Mouse (Mus musculus): ENCODE measurements around the gene Ephx1.
"Not testable (repeated sequence)": the region's sequence is repeated elsewhere in the genome, so short reads cannot be mapped to it uniquely, and the experiment has no call there.

The Ephx1 gene

DNA sequence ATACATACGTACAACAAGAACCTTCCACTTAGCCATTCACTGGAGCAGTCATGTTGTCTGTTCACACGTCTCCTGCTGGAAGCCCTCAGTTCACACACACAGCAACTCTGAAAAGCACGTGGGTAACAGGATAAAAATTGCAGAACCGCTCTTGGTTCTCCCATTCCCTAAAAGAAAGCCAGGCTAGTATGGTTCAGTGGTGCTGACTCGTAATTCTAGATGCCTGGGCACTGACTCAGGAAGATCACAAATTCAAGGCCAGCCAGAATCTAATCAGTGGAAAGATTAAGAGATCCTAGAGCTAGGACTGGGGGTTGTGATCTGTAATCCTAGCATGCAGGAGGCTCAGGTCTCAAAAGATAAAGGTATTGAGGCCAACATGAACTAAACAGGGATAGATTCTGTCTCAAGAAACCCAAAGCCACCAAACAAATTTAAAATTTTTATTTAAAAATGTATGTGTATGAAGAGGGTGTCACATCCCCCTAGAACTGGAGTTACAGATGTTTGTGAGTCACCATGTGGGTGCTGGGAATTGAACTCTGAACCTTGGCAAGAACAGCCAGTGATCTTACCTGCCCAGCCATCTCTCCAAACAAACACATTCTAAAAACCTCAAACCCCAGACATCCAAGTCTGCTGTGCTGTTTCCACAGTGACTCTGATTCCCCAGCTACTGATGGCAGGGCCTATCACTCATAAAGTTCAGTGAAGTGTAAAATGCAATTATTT lies at the start of gene Ephx1:
Gene Ephx1, minus strand, starts transcription at position 149 of the 732 bp plus-strand sequence.
- DNase-seq = no peak

DNA sequence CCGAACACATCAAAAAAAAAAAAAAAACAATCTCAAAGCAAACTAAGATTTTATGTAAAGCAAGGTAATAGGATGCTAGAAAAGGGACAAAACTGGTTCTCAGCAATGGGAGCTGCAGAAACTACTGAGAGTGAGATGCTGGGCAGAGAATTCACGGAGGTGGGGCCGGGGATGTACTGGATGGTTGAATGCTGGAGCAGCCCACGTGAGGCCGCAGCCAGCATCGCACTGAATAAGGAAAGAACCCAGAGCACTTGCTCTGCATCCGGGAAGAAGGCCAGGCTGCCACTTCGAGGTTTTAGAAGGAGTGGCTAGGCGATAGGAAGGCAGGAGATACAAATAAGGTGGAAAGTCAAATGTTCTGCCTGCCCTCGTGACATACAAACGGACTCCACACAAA lies 49.0 kb upstream of the Ephx1 start:
- no peak for DNase-seq

DNA sequence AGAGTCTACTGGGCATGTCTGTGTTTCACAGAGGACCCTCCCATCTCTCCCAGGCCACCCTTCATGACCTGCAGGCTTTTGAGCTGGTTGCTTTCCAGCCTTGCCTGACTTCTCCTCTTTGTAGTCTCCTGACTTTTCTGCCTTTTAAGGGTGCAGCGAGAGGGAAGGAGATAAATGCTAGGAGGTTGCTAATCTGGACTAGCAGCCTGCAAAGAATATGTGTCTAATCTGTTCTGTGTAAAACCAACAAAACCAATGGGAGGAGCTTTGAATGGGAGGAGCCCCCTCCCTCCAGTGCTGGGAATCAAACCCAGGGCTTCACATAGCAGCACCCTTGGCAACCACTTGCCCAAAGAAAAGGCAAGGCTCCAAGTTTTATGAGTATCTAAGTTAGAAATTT lies 47.6 kb upstream of the Ephx1 start:
- DNase-seq = no peak

DNA sequence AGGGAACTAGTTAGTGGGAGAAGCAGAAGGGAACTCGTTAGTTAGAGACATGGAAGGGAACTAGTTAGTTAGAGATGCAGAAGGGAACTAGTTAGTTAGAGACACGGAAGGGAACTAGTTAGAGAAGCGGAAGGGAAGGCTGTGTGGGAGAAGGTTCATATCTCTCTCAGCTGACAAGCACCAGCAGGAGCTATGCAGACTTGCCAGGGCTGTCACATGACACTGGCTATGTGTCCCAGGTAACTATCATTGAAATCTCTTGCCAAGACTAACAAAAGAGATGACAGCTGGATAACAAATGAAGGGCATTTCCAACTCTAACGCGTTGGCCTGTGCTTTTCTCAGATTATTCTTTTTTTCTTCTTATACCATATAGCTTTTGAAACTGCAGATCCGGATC lies 43.9 kb upstream of the Ephx1 start:
- DNase-seq = no peak

DNA sequence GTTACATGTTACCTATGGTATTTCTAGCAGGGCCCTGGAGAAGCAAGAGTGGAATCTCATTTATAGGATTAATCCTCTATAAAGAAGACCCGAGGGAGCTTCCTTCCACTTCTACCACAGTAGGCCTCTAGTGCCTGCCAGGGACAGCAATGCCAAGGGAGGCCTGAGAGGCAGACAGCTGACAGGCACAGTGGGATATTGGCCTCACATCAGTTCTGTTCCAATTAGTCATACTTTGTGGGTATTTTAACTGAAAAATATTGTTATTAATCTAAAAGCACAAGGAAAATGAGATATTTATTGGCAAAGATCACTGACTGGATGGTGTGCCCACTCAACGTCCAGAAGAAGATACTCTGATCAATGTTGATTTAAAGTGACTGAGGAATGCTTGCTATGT lies 43.3 kb upstream of the Ephx1 start:
- DNase-seq = no peak

DNA sequence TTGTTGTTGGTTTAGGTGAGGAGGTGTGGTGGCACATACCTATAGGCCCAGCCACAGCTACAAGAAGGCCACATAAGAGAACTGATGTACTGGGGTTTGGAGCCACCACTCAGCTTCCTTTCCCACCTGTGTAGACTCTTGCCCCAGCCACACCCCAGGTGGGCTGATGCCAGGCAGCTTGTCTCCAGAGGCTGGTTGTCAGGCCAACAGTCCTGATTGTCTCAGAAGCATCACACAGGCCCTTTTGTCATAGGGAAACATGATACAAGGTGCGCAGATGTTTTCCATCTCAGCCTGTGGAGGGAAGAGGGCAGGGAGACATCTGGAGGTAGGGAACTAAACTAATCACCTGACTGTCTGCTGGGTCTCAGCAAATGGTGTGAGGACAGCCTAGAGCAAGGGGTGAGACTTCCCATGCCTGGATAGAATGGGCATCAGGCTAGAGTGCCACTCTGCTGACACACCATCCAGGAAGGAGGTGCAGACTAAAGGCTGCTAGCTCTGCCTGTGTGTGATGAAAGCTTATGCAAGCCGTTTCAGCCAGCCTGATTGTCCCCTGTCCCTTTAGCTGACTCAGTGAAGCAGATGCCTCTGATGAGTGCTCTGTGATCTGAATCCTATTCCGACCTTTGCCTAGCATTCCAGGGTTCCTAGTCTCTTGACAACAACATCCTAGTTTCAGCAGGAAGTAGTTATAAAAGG lies 41.2 kb upstream of the Ephx1 start:
- no peak for DNase-seq

DNA sequence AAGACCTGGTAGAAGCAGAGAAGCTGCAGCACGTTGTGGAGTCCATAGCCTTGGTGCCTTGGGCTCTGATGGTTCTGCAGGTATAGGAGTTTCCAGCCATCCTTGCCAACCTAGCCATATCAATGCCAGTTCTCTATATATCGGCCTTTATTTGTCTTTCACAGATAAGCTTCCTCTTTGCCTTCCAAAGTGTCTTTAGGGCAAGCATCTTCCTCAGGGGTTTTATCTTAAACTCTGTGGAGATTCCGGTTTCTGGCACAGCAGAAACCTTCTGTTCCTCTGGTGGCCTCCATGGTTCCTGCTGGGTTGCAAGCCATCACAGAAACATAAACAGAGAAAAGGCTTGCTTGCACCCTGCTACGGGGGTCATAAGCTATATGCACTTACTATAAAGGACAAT lies 32.2 kb upstream of the Ephx1 start:
- no peak for DNase-seq

DNA sequence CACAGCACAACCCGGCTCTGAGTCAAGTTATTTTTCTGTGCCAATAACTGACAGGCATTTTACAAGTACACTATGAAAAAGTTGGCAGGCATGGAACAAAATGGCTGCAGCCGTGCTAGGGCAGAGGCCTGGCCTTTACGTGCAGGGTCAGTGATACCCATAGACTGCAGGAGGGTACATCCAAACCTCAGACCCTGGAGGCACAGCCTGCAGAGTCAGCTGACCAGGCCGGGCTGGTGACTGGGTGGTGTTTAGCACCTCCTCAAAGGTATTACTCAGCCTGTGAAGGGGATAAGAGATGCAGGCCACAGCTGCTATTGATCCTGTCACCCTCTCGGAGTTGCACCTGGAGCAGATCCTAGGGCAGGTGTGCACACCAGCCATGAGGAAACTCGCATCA lies 30.2 kb upstream of the Ephx1 start, which contains the start of gene 9130409I23Rik:
Gene 9130409I23Rik, plus strand, starts transcription at position 301 of the 400 bp plus-strand sequence.
- DNase-seq = no peak

DNA sequence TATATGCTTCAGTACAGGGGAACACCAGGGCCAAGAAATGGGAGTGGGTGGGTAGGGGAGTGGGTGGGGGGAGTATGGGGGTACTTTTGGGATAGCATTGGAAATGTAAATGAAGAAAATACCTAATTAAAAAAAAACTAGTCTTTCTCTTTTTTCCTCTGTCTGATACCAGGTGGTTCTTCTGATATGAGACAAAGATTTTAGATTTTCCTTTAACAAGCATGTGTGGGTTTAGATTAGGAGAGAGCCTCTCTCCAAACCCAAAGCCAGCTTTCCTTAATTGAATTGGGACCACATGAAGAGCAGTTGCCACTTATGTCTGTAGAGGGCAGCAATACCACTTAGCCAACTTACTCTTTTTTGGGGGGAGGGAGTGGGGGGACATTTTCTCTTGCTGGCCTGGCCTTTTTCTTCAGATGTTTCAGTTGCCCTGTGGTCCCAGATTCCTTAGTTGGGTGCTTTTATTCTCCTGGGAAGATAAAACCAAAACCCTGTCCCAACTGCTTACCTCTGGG lies 28.7 kb upstream of the Ephx1 start:
- no peak for DNase-seq

DNA sequence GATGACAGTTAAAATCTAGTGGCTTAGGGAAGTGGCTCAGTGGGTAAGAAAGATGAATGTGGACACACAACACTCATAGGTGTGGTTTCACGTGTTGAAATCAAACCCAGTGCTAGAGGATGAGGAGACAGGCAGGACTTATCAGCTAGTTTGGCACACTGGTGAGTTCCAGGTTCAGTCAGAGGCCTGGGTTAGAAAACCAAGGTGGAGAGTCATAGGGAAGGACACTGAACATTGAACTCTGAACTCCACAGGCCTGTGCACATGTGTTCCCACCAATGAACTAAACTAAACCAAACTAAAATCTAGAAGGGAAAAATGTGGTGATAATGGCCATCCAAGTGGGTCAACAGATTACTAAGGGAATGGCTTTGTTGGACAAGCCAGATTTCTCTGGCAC lies 26.8 kb upstream of the Ephx1 start:
- no peak for DNase-seq

DNA sequence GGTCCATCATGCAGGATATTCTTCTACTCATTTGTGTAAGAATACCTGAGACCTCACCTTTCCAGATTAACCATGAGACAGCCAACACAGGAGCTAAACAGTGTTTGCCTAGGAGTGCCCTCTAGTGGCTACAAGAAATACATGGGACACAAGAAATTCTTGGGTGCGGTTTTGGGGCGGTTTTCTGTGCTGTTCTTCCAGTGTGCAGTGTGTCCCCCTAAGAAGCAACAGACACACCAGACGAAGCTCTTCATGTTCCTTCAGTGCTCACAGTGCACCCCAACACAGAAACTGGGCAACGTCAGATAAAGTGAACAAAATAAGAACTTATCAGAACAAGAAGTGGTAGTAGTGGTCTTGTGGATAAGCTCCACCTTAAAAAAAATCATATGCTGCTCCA lies 18.9 kb upstream of the Ephx1 start:
- peak in 1 of 2 experiments; percentile 20 for DNase-seq

DNA sequence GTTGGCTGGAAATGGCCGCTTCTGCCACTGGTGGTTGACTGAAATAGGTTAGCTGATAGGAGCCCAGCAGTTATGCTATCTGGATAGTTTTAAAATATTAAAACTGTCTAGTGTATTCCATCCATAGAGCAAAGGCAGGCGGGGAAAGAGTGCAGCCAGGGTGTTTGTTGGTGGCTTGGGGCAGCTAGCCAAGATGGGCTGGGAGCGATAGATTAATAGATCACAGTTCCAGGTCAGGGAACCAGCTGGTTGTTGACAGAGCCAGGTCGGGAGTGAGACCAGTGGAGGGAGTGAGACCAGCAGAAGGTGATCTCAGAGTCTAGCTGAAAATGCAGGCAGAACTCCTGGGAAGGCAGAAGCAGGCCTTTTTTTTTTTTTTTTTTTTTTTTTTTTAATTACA lies 16.9 kb upstream of the Ephx1 start:
- DNase-seq = no peak

DNA sequence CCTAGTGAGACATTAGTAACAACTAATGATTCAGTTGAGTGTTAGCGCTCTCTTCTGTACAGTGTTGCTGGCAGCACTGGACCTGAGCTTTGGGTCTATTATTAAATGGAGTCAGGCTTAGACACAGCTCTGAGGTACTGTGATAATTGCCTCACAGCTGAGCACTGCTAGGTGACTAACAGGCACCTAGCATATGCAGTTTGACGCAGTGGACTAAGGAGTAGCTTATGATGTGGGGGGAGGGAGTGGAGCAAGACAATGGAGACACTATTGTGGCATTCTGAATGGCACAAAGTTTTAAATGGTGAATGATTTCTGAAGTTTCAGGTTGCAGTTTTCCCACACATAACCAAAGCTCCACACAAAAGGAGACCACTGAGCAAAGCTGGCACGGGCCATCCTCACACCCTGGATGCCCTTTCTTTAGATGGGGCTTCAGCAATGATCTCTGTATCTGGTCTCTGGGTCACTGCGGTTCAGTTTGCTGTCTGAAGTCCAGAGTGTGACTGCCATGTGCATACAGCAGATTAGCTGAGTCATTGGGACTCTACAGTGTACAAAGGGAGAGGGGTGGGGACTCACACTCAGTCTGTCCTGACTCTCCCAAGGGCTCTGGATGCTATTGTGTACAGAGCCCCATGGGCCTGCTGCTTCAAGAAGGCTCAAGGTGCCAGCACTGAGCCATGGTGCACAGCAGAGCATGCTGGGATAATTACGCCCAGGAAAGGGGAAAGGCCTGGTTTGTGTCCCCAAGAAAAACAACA lies 14.5 kb upstream of the Ephx1 start:
- DNase-seq = not testable (repeated sequence)

DNA sequence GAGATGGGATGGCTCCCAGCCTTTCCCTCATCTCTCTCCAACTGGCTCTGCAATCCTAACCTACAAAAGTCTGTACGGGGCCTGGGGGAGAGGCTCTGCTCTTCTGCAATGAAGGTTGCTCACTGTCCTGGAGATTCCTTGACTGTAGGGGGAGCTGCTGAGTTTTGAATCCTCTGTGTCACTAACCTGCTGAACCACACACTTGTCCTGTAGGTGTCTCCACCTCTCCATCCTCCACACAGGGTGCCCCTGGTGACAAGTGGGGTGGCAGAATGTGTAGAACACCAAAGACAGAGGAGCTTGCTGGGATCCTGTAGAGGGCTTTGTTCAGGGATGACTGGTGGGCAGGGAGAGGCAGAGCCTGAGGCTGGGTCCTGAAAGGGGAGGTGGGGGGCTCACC lies 1.6 kb upstream of the Ephx1 start:
- DNase-seq = peak; percentile 63 to 83

DNA sequence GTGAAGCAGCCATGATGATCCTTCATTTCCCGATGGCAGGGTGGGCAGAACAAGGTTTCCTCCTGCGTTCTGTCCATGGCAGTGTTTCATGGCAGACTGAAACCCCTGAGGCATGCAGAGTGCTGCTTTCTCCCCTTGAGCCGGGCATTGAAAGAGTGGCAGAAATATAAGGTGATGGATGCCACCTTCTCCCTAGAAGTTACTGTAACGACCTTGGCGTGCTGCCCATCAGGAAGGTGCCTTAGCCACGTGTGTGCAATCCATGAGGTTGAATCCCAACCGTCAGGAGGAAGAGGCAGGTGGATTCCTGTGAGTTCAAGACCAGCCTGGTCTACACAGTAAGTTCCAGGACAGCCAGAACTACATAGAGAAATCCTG lies 773 bp upstream of the Ephx1 start:
- DNase-seq = no peak

DNA sequence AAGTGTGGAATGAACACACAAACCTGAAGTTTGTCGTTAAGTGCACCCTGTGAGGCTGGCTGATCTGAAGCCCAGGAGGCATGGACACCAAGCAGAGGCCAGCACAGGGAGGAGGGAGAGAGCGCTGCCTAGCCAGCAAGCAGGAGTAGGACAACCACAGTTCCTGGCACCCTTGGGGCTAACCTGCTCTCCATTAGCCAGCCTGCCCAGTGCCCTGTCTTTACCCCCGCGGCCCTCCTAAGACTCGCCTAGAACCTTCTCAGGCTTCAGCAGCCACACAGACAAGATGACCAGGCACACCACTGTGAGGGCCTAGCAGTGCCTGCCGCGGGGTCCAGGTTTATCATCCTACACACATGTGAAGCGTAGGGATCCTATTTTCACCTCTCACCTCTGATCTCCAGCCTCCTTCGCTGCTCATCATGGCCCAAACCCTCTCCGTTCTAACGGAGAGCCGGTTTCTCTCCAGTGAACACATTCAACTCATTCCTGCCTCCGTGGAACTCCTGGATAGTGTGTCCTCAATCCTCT lies 2.7 kb downstream of the Ephx1 start:
- no peak for DNase-seq

DNA sequence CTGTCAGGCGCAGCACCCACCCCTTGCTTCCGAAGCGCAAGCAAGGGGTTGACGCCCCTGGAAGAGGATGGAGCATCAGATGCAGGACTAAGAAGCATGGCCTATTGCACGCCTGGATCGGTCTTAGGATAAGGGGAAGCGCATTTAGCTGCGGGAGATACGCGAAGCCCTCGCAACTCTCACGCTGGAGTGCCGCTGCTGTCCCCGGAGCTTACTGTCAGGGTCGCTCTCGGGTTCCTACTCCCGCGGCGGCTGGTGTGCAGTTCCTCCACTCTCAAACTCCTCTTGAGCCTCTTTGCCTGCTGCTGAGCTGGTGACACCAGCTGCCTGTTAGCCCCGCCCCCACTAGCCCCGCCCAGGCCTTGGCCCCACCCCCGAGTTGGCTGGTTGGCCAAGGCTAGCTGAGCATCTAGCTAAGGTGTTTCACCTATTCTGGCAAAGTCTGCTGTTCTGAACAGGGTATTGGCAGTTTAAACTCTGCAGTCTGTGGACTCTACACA lies 3.4 kb downstream of the Ephx1 start:
- DNase-seq = peak; percentile 90 to 94

DNA sequence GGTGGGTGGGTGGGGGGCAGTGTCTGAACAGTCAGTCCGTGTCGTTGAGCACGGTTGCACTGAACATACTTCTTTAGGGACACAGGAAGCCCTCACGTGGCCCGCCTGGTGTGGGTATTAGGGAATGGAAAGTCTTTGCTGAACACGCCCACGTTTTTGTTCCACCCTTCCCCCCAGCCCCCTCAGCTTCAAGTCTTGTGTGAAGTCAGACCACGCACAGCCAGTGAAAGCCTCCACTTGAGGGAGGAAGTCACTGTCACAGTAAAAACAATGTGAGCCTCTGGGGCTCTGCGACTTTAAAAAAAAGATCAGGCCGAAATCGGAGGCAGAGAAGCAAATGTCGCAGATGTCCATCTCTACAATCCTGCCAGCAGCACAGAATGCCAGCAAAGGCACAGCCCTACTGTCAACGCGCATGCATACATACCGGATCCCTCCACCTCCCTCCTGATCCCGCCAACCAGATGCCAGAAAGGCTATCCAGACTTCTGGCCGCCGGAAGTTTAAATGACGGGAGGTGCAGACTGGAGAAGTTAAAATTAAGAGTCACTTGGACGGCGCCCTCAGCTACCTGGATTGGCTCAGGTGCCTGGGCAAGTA lies 4.1 kb downstream of the Ephx1 start:
- DNase-seq = peak; percentile 91 to 94

DNA sequence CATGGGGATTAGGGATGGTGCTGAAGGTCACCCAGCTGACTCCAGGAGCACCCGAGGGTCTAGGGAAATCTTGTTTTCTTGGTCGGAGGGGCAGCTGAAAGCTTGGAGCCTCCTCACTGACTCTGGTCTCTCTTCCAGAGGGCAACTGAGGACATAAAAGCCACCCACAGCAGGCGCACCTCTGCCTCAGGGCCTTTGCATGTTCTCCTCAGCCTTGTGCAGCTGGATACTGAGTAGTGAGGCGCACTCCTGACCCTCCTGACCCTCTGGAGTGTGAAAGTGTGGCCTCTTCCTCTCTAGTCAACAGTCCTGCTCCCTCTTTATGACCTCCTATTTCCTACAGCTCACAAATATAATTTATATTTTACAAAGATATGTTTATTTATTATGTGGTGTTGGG lies 4.7 kb downstream of the Ephx1 start:
- no peak for DNase-seq

DNA sequence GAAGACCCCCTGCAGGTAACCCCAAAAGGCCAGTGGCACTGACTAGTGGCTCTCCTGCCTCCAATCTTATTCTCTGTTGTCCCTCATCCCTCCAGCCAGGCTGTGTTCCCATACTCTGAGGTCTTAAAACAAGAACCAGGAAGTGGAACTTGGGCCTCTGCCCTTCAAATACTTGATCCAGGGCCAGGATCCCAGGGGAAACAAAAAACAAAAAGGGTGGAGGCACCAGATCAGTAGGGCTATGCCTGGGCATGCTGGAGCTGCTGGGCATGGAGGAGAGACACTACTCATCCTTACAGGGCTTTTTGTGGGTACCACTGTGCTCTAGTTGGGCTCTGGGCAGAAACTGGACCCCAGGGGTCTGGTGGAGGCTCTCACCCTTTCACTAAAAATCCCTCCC lies 5.1 kb downstream of the Ephx1 start:
- DNase-seq = peak; percentile 92 to 94

DNA sequence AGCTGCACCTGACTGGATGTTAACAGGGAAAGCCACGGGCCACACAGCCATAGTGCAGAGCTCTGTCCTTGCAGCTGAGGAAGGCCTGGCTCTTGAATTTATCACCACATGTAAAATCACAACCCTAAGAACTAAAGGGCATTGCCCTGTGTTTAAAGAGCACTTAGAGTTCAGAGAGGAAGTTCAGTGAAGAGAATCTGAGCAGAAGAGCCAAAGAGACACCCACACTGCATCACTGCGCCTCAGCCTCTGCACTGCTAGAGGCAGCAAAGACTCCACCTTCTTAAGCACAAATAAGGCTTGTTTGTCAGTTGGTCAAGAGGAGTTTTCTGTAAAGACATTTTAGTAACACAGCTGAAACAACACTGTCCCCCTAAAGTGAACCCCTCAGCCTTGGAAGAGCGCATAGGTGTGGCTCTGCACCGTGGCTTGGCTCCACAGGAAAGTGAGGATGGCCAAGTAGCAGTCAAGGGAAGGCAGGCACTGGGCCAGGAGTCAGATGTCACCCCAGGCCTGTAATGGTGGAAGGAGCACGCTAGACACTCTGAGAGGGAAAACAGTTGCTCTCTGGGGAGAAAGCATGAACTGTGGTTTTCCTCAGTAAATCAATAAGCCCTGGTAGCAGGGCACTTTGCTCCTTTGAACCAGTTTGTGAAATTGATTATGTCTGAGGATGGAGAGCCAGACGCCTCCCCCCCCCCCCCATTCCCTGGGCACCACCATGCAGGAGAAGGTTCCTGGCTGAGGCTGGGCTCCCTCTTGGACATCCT lies 5.8 kb downstream of the Ephx1 start:
- peak; percentile 67 to 69 for DNase-seq

DNA sequence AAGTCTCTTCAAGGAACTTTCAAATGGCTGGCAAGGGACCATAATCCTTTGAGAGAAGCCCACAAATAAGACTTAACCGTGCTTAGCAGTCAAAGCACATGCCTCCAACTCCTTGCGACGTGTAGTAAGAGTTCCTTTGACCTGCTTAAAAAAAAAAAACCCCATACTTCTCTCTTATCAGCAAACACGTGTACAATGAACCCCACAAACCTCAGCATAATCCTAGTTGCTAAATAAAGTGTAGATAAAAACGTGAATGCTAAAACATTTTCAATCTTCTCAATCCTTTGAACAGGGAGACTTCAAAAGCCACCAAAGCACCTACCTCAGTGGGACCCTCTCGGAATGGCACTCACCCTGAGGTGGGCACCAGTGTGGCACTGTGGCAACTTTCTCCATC lies 7.3 kb downstream of the Ephx1 start:
- DNase-seq = no peak

All from lung, adult 18-20 months (tissue).